Mouse (Mus musculus): ENCODE results near the gene Slc13a4.

- TF ChIP-seq CTCF (IDR thresholded peaks at IDR 0.05; ENCODE audit: borderline replicate concordance, control insufficient read depth, extremely low read depth, insufficient read depth, low read length, poor library complexity) = no peak
- no peak for TF ChIP-seq POLR2A (IDR thresholded peaks at IDR 0.05; ENCODE audit: control insufficient read depth, extremely low read depth, insufficient read depth, low read length, poor library complexity)
Measured at GRCm38 (mm10) chr6:35271094-35271855, 36.7 kb downstream of the Slc13a4 start.
